Mouse (Mus musculus): ENCODE measurements at regions not wholly inside any gene's neighbourhood (a gene's known extent, or its start where the extent isn't known, plus 50 kb on each side); places are given as distances from the start of the nearest gene placed in this dataset.

DNA sequence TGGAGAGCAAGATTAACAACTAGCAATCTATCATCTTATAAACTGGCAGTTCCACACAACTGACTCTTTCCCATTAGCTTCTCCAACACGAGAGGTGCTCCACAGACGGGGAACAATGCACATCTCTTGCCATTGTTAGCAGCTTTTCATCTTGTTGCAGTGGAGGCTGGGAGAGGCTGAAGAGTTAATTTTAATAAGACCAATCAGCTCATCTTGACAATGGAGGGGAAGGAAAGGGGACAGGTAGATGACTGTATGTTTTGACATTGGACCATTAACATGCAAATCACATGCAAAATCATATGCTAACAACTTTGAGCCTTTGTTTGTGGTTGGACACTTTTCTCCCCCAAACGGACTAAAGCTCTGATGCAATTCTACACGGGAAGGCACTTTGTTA is 218.9 kb upstream of the Id4 start:
- DNase-seq (ENCODE audit: extremely low spot score, low read depth, low spot score): no peak

DNA sequence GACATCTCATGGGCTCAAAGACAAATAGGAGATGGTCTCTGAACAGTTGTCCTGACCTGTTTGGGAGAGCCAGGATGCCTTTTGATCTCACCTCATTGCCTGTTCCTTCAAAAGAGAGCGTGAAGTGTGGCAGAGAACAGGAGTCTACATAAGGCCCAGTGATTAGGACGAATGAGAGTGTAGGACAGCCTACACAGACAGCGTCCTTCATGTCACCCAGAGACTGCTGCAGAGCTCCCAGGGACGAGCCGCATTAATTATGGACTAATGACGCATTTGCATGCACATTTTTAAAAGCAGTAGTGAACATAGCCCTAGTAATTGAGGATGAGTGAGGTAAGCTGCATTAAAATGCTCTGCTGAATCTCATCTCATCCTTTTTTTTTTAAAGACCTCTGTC is 218.5 kb upstream of the Id4 start:
- DNase-seq (ENCODE audit: extremely low spot score, low read depth, low spot score): no peak

DNA sequence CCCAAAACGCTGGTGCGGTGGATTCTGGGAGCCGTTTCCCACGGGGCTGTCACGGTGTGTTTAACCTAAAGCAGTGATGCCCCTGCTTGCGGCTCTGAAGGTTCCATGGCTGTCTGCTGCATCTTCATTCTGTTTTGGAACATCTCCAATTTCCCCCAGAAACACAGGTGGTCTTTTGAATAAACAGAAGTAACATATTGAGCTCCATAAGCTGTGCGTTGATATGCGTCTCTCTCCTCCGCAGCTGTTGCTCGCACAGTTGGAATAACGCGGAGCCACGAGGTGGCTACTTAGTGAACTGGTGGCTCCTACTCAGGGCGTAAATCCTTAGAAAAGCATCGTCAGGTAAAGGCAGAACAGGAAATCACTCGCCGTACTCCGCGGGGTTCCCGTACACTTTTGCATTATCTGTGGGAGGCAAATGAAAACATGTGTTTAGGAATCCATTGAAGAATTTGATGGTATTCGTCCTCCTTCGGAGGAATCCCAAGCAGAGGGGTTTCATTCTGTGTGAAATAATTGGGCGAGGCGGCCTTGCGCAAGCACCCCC is 214.8 kb upstream of the Id4 start:
- no peak for DNase-seq (ENCODE audit: extremely low spot score, low read depth, low spot score)

DNA sequence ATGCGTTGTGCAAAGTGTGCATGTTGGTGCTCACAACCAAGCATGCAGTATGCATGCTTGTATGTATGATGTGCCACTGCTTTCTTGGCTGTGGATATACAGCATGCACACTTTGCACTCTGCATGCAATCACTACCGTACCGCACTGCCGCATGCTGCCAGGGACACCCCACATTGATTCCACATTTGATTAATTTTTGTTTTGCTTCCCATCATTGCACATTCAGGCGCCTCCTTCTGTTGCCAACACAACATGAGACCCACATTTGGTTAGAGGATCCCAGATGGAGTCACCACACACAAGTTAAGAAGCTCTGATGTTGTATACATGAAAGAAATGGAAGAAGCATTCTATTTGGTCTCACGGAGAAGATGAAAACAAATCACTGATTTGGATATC is 211.2 kb upstream of the Id4 start:
- no peak for DNase-seq (ENCODE audit: extremely low spot score, low read depth, low spot score)

DNA sequence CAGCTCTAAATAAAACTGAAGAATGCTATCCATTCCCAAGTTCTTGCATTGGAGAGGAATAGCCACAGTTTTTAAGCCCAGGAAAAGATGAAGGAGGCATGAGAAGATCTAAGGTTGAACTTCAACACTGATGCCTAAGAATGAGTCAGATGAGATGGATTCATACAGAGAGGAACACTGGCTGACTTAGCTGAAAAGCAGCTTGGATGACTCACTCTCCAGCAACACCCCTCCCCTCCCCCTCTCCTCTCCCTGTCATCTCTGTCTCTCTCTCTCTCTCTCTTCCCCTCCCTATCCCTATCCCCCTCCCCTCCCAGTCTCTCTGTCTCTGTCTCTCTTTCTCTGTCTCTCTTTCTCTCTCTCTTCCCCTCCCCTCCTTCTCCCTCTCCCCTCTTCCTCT is 186.4 kb upstream of the Id4 start:
- DNase-seq (ENCODE audit: extremely low spot score, low read depth, low spot score): no peak

DNA sequence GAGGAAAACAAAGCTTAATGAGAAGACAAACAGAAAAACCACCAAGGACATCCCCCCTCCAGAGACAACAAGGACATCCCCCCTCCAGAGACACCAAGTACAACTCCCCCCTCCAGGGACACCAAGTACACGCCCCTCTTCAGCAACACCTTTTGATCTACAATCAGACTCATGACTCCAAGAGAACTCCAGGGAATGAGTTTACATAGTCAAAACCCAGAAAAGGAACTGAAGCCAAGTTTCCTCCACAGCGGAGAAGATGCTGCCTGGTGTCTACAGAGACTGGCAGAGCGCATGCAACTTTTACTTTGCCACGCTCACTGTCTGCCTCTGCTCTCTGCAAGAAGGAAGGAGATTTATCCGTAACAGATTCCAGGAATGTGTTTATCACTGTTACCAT is 185.7 kb upstream of the Id4 start:
- no peak for DNase-seq (ENCODE audit: extremely low spot score, low read depth, low spot score)

DNA sequence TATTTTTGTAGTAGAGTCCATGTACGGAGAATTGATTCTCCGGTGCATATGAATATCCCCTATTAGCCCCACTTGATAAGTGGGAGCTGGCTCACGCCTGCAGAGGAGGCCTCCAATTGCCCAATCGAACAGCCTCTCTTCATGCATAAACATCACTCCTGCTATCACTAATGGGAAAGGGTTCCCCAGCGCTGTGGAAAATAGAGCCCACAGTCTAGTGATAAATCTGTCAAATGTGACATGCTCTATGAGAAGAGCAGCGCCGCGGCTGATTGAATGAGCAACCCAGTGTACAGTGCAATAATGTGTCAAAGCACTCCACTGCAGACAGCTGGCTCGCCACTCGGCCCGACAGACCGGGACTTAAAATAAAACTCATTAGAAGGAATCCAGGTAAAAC is 182.8 kb upstream of the Id4 start:
- no peak for DNase-seq (ENCODE audit: extremely low spot score, low read depth, low spot score)

DNA sequence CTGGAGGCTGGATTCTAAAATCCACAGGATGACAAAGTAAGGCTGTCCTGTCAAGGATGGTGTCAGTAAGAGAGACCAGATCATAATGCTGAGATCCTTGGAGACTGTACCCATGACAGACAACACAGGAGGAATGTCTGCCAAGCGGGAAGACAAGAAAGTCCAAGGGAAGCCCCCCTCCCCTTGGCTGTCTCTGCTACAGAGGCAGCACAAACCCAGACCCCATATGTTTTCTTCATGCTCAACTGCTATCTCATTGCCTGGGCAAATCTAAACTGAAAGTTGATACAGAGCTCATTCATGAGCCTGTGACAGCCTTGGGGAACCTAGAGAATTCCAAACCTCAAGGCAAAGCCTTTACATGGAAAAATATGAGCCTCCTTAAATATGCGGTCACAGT is 177.7 kb upstream of the Id4 start:
- DNase-seq (ENCODE audit: extremely low spot score, low read depth, low spot score): no peak

DNA sequence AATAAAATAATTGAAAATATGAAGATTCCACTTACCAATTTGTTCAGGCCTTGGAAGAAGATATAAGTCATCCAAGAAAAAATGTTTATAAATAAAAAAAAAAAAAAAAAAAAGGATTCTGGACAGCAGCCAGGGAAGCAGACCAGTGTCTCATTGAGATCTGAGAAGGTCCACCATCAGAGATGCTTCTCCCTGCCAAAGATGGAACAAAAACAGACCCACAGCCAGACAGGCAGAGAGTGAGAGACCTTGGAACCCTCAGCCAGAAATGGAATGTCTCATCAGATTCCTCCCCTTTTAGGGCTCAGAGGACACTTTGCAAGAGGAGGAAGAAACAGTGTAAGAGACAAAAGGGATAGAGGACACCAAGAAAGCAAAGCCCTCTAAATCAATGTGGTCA is 177.2 kb upstream of the Id4 start:
- DNase-seq (ENCODE audit: extremely low spot score, low read depth, low spot score): no peak

DNA sequence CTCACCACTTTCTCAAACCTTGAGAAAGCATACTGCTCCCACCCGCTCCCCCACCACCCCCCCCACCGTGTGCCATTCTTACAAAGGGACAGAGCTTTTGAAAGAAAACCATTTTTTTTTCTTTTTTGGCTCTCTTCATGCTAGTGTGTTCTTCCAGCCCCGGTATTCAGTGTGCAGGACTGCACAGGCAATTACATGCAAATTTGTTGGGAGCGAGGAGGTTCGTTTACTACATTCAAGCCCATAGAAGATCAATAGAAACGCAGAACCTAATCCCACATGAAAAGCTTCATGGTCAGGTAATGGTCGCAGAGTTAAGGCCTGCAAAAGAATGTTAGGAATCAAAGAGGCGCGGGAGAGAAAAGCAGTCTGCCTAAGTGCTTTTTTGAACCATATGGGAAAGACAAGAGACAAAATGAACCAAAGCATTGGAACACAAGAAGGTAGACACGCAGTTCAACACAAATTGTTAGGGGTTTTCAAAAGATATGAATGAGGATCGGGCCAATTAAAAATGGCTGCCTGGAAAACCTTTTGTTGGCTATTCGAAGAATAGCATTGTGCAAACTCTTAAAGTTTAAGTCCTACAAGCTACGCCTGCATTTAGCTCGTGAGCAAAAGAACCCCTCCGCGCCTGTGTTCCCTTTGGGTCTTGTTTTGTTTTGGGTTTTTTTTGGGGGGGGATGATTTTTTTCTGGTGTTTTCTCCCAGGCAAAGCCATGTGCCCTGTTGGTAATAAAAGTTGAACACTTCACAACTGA is 166.6 kb upstream of the Id4 start:
- DNase-seq (ENCODE audit: extremely low spot score, low read depth, low spot score): no peak

DNA sequence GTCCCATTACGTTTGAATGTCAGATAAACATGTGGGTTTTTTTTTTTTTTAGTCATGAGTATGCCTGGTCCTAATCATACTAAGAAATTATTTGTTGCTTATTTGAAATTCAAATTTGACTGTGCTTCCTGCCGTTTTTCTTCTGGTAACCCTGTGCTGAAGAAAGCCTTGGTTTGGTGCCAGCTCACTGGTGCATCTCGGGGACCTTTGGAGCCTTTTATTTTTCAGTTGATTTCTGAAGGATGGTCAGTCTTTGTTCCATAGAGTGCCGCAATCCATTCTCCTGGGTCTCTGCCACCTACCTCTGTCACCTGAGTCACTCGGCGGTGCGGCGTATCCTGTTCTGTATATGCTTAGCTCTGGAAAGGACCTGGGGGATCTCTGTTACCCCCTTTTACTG is 158.9 kb upstream of the Id4 start:
- DNase-seq (ENCODE audit: extremely low spot score, low read depth, low spot score): no peak

DNA sequence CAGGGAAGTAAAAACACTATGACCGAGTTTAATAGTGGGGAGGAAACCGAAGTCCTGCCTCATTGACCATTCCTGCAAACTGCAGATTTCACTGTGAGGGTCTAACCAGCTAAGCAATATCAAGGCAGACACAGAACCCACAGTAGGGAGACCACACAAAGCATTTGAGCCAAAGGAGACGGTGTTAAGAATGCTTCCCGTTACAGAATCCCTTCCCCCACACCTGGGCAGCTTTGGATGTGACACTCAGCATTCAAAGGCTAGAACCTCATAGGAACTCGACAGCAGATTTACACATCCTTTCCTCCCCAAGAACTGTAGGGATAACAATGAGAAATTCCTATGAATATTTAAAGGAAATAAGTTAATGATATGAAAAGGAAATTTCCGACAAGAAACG is 158.5 kb upstream of the Id4 start:
- no peak for DNase-seq (ENCODE audit: extremely low spot score, low read depth, low spot score)

DNA sequence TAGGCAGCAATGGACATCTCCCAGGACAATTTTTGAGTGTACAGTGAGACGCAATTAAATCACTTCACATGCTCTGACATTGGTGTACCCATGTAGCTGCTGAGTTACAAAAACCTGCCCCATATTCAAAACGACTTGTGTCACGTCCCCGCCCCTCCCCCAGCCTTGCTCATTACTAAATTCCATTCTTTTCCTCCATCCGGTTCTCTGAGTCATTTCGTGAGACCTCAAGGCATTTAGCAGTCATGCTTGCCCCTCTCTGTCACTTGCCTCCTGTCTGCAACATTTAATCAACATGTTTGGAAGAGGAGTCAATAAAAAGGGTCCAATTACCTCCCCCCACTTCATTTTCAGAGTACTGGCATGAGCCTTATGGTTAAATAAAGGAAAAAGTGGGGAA is 156.3 kb upstream of the Id4 start:
- DNase-seq (ENCODE audit: extremely low spot score, low read depth, low spot score): no peak

DNA sequence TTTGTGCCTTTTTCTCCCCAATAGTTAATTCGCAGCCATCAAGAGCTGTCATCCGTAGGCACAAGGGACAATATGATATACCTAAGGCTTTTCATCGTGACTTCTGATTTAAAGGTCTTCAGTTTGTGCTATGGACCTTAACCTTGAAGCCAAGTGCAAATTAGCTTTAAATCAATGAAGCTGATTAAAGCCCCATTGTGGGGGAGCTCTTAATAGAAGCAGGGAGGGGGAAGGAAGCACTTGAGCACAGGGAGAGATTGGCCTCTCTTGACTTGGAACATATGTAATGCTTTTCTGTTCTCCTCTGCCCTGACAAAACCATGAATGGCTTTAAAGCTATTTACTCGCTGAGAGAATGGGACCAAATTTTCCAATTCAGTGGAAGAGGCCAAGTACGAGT is 154.1 kb upstream of the Id4 start:
- no peak for DNase-seq (ENCODE audit: extremely low spot score, low read depth, low spot score)

DNA sequence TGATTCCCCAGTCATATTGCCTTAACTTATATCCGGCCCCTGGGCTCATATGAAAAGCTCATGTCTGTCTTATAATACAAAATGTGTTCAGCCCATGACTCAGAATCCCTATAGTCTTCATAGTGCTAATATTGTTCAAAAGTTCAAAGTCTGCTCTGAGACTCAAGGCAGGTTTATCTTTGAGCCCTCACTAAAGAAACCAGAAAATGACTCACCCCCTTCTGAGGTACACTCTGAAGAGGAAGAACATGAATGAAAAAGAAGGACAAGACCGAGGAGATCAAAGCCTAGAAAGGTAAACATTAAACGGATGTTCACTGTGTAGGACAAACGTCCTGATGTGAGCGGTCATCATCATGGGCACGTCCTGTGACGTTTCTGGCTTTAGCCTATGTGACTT is 145.1 kb upstream of the Id4 start:
- DNase-seq (ENCODE audit: extremely low spot score, low read depth, low spot score): no peak

DNA sequence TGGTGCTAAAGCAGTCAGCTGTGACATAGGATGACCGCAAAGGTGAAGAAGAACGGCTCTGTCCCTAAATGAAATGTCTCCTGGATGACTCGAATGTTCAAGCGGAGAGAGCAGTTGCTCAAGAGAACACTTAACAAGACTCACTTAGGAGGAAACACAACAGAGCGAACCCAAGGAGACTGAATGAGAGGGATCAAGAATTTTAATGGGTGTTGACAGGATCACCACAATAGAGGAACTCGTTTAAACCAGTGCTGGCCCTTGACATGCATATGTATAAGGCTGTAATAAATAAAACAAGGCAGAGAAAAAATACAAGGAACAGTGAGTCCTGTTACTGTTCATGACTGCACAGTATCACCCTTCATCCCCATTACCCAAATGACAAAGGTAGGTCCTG is 134.4 kb upstream of the Id4 start:
- no peak for DNase-seq (ENCODE audit: extremely low spot score, low read depth, low spot score)

DNA sequence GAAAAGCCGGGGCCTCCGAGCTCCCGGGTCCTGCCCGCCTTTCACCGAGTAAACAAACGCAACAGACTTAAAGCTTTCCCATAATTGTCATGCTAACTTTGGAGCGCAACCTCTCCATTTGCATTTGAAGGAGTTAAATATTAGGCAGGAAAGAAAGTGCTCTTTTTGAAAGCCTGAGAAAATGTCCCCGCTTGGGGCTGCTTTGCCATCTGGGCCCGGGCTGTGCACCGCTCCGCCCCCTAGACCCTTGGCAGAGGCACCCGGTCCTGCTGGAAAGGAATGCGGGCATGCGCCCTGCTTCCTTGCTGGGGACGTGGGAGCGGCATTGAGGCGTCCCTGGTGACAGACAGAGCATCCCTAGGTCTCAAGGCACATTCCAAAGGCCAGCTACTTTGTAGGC is 130.3 kb upstream of the Id4 start:
- no peak for DNase-seq (ENCODE audit: extremely low spot score, low read depth, low spot score)

DNA sequence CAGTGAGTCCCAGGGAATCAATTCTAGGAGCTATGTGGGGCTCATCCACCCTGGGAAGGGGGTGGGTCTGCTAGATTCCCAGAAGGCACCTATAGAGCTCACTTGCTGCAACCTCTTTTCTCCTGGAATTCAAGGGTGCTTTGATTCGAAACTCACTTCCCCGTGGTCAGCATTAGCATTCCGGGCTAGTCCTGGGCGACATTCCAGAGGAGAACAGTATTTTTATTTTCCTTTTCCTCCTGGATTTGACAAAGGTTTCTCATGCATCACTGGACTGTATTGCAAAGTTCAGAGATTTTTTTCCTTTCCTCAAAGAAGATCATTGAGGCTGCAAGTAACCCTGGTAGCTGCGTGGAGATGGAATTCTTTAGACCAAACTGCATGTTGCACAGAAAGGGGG is 129.3 kb upstream of the Id4 start:
- DNase-seq (ENCODE audit: extremely low spot score, low read depth, low spot score): no peak

DNA sequence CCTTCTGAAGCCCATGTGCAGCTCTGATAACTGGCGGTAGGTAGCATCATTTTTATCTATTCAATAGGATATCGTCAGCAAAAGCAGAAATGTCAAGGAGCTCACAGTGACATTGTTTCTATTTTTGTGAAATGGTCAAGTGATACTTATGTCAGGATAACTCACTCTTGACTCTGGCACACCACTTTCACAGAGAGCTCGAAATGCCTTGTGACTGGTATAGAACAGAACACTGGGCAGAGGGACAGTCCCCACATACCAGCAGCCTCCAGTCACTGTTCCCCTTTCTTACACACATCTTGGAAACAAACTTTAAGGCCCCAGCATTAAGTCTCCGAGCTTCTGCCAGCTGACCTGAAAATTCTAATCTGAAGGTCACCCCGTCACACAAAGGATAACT is 115.1 kb upstream of the Id4 start:
- no peak for DNase-seq (ENCODE audit: extremely low spot score, low read depth, low spot score)

DNA sequence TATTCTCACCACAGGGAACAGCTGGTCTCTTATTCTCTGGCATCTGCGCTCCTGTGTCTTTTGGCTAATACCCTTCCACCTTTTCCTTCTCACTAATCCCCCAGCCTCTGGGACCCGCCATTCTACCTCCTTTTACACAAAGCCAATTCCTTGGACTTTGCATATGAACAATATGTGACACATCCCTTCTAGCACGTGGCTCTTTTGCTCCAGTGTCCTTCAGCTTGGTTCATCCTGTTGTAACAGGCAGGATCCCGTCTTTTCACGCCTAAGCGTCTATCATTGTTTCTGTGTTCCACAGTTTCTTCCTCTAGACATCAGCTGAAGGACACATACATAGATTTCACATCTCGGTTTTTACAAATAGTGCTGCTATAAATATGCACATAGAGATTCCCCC is 114.0 kb upstream of the Id4 start:
- no peak for DNase-seq (ENCODE audit: extremely low spot score, low read depth, low spot score)

DNA sequence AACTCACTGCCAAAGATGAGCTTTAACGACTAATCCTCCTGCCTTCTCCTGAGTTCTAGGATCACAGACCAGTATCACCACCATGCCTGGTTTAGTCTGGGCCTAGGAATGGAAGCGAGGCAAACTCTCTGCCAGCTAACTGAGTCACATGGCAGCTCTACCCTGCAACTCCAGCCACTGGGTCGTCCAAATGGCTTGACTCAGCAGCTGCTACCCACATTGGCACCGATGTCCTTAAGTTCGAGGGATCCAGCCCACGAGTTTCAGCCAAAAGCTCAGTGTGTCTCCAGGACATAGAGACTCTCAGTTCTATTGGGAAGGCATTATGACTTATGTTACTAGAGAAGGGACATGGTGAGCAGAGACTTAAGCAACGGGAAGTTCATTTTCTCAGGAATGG is 107.8 kb upstream of the Id4 start:
- DNase-seq (ENCODE audit: extremely low spot score, low read depth, low spot score): no peak

DNA sequence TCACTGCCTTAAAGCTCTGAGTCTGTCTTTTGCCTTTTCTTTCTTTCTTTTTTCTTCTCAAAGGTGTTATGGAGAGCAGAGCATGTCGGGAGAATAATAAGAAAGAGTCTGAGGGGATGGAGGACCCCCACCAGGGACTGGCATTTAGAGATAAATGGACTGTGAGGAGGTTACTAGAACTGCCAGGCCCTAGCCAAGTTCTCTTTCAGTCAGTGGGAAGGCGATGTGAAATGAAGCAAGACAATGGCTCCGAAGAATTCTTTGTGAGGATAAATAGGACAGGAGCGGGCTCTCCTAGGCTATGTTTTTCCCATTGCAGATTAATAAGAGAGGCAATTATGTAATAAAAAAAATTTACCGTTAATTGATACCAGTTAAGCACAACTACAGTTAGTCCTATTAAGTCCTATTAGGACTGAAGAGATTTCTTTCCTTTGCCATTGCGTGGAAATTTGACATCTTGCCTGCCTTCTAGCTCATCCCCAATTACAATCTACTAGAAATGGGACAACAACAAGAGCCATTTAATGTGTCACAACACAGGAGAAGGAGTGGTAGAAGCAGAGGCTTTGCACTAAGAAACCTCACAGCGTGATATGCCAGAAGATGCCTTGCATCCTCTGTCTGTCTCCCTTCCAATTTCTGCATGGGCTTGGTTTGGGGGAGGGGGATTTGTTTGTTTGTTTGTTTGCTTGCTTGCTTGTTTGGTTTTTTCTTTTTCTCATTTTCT is 107.2 kb upstream of the Id4 start:
- no peak for DNase-seq (ENCODE audit: extremely low spot score, low read depth, low spot score)

All from hindlimb bud, embryonic 11.5 days (tissue).